Mouse (Mus musculus): ENCODE data around the gene Hamp2.
A peak's percentile ranks its signal among the peaks of the same experiment; 100 is the strongest.
"Not testable (repeated sequence)": the region's sequence is repeated elsewhere in the genome, so short reads cannot be mapped to it uniquely, and the experiment has no call there.

The Hamp2 gene

GRCm38 (mm10) chr7:30924581-30924980 lies at the start of gene Hamp2:
TSS of gene Hamp2 (minus strand) at chr7:30924681.
- DNase-seq (ENCODE audit: low spot score in 2 of 2), result not testable (repeated sequence)

- peak; percentile 77 to 84 for DNase-seq (ENCODE audit: low spot score in 2 of 2)
Observed at GRCm38 (mm10) chr7:30973501-30974289, 49.2 kb upstream of the Hamp2 start, which contains the start of gene Fam187b. TSS of gene Fam187b (plus strand) at chr7:30973790.

GRCm38 (mm10) chr7:30973251-30973500 lies 48.7 kb upstream of the Hamp2 start, which contains the start of gene Lsr:
TSS of gene Lsr (minus strand) at chr7:30973464.
- no peak for DNase-seq (ENCODE audit: low spot score in 2 of 2)

- no peak for DNase-seq (ENCODE audit: low spot score in 2 of 2)
Observed at GRCm38 (mm10) chr7:30972426-30973250, 48.2 kb upstream of the Hamp2 start.

- no peak for DNase-seq (ENCODE audit: low spot score in 2 of 2)
Observed at GRCm38 (mm10) chr7:30971901-30972300, 47.4 kb upstream of the Hamp2 start.

- no peak for DNase-seq (ENCODE audit: low spot score in 2 of 2)
Observed at GRCm38 (mm10) chr7:30969174-30969573, 44.7 kb upstream of the Hamp2 start.

- DNase-seq (ENCODE audit: low spot score in 2 of 2), result no peak
Observed at GRCm38 (mm10) chr7:30968611-30969010, 44.1 kb upstream of the Hamp2 start.

- DNase-seq (ENCODE audit: low spot score in 2 of 2), result no peak
Observed at GRCm38 (mm10) chr7:30966657-30967056, 42.2 kb upstream of the Hamp2 start.

GRCm38 (mm10) chr7:30965677-30966076 lies 41.2 kb upstream of the Hamp2 start:
- no peak for DNase-seq (ENCODE audit: low spot score in 2 of 2)

GRCm38 (mm10) chr7:30964366-30964765 lies 39.9 kb upstream of the Hamp2 start:
- no peak for DNase-seq (ENCODE audit: low spot score in 2 of 2)

GRCm38 (mm10) chr7:30962862-30963261 lies 38.4 kb upstream of the Hamp2 start:
- no peak for DNase-seq (ENCODE audit: low spot score in 2 of 2)

- DNase-seq (ENCODE audit: low spot score in 2 of 2), result no peak
Observed at GRCm38 (mm10) chr7:30959786-30960349, 35.4 kb upstream of the Hamp2 start.

GRCm38 (mm10) chr7:30958866-30959487 lies 34.5 kb upstream of the Hamp2 start:
- no peak for DNase-seq (ENCODE audit: low spot score in 2 of 2)

- DNase-seq (ENCODE audit: low spot score in 2 of 2), result no peak
Observed at GRCm38 (mm10) chr7:30958109-30958865, 33.8 kb upstream of the Hamp2 start.

- DNase-seq (ENCODE audit: low spot score in 2 of 2), result peak; percentile 77 to 92
Observed at GRCm38 (mm10) chr7:30957367-30957783, 32.9 kb upstream of the Hamp2 start.

- peak; percentile 48 to 71 for DNase-seq (ENCODE audit: low spot score in 2 of 2)
Observed at GRCm38 (mm10) chr7:30956756-30957366, 32.4 kb upstream of the Hamp2 start, which contains the start of gene Usf2. TSS of gene Usf2 (minus strand) at chr7:30956803.

- DNase-seq (ENCODE audit: low spot score in 2 of 2), result peak in 1 of 2 experiments; percentile 58
Observed at GRCm38 (mm10) chr7:30956357-30956751, 31.9 kb upstream of the Hamp2 start.

GRCm38 (mm10) chr7:30955584-30956356 lies 31.3 kb upstream of the Hamp2 start:
- peak; percentile 77 to 89 for DNase-seq (ENCODE audit: low spot score in 2 of 2)

- no peak for DNase-seq (ENCODE audit: low spot score in 2 of 2)
Observed at GRCm38 (mm10) chr7:30954971-30955520, 30.6 kb upstream of the Hamp2 start.

GRCm38 (mm10) chr7:30954036-30954435 lies 29.6 kb upstream of the Hamp2 start:
- DNase-seq (ENCODE audit: low spot score in 2 of 2), result no peak

Measured in cerebellum, postnatal 4 days (tissue).